Mouse (Mus musculus) adrenal gland, postnatal 10 days (tissue): Measurements from ENCODE around the gene Fam166a. TPM values are rescaled to one million over a fixed set of nuclear protein-coding genes. Genes with fewer than 3 reads are reported as not detected.

ENCODE experiments used
- DNase-seq: peaks from one replicate; pipeline ENCODE4 v3.0.0; 2021; ENCODE audit warnings: mixed read lengths
- total RNA-seq, 2 experiments: library from RNA; stranded (reverse); gene quantifications; 2 replicates each; pipeline ENCODE4 v1.2.3; 2021

The Fam166a gene
- total RNA-seq, 2 experiments from 2014 or later = not detected

DNA sequence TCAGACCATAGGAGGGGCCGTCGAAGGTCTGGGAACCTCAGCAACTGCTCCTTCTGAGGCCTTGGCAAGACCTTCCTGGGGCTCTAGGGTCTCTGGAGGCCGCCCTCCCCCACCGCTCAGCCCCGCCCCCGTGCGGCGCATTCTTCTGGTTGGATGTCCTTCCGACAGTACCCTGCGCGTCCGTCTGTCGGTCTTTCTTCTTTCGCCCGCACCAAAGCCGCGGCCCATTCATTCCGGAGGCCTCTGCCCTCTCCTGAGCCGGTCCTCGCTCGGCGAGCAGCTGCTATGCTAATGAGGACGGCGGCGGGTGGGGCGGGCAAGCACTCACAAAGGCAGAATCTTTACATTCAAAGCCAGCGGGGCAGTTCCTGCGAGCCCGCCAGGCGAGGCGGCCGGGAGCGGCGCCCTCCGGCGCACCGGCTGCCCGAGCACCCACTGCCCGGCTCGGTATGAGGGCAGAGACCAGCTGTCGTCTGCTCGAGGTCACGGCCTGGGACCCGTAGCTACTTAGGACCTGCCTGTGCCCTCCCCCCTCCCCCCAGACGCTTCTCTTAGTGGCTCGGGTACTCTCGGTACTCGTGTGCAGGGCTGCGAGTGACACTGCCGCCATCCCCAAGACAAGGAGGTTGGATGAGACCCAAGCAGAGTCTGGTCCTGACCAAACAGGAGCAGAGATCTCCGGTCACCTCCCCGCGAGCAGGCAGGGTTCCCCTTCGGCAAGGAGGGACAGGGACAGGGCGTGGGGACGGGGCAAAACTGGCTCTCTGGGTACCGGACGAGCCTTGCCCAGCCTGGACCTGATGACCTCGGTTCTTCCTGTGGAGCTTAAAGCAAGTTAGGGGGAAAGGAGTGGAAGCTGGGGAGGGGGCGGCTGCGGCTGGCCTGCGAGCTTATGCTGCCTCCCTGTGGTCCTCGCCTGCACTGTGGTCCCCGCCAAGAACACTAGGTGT, 32.6 kb upstream of the Fam166a start:
- peak; percentile 66 for DNase-seq

DNA sequence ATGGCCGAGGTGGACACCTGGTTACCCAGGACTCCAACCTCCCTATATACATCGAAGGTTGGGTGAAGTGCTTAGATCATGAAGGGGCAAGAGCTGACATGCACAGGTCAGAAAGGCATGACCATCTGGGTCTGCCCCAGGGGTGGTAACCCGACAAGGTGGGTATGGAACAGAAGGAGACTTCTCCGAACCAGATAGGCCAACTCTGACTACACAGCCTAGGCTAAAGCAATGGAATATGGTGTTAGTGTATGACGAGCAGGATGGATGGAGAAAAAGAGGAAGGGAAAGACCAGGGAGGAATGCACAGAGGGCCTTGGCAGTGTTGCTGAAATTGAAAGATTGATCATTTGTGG, 32.0 kb upstream of the Fam166a start:
- no peak for DNase-seq

DNA sequence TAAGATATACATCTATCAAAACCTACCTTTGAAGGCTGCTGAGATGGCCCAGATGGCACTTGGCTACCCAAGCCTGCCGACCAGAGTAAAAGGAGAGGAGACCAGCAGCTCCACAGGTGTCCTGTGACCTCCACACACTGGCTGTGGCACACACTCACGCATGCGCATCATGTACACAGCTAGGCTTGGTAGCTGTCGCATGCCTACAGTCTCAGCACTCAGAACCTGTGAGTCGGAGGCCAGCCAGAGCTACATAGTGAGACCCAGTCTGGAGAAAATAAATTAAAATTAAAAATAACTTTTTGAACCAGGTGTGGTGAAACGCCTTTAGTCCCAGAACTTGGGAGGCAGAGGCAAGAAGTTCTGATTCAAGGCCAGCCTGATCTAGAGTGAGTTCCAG, 30.7 kb upstream of the Fam166a start:
- DNase-seq = no peak

DNA sequence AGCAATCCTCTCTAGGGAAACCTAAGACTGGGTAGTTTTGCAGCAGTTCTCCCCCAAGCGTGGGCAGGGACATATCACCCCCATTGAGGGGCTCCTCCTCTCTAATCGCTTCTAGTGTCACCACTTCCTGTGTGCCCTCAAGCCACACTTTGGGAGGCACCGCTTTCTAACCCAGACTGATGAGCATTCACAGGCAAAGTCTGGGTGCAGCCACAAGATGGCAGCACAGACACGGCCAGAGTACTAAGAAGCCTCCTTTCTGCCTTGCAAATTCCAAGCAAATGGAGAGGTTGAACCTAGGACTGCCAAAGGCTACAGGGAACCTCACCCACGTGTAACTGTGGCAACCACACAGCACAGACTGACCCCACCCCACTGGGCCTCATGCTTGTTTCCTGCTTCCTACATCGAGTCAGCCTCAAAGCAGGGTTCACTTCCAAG, 25.2 kb upstream of the Fam166a start:
- peak; percentile 85 for DNase-seq

DNA sequence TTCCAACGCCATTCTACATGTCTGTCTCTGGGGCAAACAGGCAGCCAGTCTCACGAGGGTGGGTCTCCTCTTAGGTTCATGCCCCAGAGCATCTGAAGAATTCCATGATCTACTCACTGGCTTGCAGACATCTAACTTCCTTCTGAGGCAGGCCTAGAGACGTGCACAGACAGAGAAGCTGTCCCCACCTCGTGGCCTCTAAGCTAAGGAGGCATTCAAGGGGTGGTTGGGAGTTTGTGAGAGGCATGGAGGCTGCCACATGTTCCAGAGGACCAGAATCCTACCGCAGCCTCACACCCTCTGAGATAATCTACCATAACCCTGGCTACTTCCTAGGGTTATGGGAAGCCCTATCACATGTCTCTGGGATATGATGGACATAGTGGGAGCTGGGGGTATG, 24.5 kb upstream of the Fam166a start:
- no peak for DNase-seq

DNA sequence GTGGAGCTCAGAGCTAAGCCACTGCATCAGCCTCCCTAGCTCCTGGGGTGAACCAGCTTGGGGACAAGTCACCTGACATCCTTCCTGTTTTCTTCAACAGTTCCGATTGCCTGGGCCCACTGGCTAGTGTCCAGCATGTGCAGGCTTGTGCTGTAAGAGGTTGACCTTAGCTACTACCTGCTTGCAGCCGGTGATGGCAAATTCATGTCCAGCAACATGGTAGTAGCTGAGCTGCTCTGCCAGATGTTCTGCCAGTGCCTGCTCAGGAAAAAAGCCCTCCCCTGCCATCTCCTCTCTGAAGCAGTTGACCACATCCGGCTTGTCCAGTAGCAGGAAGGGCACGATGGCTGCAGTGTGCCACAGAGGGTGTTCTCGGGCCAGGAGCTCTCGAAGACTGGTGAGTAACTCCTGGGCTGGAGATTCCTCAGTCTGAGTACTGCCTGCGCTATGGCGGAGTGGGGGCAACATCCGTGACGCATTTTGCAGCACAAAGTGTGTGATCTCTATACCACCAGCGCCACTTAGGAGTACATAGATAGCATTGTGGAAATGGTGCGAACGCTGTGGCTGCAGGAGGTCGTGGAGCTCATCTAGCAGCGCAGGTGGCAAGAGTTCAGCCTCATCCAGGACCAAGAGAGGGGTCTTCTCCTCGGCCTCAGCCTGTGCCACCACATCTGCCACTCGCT, 23.9 kb upstream of the Fam166a start:
- DNase-seq = no peak

DNA sequence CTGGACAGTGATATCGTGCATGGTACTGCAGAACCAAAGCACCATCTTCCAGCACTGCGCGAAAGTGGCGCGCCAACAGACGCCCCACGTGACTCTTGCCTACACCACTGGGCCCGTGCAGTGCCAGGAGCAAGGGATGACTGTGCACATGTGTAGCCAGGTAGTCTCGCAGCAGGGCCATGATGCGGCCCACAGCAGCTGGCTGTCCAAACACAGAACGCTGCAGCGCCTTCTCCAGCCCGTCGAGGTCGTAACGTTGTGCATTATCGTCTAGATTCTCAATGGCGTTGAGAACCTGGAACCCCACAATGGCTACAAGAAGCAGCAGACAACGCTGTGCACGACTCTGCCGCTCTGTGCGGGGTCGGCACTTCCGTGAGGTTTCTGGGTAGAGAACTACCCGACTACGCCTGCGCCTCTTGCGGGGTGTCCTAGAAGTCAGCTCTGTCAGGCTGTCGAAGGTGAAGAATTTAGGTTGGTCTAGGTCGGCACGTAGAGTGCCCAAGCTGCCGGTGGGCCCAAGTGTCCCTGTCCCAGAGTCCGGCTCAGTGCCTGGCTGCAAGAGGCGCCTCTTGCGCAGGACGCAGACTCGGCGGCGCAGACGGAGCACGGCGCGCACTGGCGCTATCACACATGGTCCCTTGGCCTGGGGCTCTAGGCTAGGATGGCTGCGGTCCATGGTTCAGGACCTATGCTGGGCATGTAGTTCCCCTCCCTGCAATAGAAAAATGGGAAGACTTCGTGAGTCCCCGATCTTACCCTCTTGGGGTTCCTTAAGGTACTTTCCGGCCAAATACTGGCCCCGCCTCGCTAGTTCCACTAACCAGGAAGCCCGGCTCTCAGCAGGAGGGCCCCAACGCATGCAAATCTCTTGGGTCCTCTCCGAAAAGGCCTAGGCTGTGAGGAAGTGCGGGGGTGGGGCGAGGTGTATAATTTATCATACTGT, 23.1 kb upstream of the Fam166a start:
- peak; percentile 79 for DNase-seq

DNA sequence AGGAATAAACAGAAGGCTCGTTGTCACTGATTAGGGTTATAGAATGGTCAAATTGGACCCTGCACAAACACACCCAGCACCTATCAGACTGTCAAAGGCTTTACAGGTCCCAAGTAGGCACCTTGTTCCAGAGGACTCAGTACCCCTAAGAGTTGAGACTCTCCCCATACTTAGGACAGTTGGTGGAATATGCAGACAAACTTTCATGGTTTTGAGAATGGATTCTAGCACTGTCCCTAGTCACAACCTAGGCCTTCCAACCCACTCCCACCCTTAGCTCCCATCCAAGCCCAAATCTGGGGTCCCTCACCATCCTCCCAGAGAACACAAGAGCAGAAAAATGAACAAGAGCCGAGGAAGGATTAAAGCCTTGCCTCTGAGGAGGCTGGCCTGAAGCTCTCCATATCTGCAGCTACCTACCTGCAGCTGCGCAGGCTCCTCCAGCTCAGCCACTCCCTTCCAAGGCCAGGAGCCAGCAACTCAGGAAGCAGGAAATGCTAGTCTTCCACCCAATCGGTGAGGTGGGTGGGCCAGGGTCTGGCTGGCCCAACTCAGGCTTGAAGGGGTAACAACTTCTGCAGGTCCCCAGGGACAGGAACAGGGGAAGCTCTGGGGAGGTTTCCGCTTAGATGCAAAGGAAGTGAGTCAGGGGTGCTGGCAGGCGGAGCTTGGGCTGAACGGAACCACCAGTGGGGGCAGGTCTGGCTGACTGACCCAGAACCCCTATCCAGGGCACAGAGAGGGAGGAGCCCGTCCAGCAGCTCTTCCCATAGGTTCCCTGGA, 22.2 kb upstream of the Fam166a start, which contains the start of gene Tor4a:
Gene Tor4a, minus strand, starts transcription at position 715 of the 783 bp plus-strand sequence.
- DNase-seq = peak; percentile 87

DNA sequence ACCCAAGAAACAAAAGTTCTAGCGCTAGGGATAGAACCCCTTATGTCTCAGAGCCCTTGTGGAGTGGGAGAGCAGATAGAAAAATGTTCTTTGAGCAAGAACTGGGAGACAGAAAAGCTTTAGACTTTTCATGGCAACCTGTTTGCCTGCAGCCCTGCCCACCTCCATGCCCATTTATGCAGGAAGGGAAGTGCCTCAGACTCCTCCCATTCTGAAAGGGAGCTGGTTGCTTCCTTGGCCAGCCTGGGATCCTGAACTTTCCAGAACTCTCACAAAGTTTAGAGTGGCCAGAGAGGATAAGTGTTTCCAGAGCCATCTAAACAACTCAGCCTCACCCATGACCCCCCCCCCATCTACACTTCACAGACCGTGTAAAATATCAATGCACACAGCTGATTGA, 21.4 kb upstream of the Fam166a start:
- no peak for DNase-seq

DNA sequence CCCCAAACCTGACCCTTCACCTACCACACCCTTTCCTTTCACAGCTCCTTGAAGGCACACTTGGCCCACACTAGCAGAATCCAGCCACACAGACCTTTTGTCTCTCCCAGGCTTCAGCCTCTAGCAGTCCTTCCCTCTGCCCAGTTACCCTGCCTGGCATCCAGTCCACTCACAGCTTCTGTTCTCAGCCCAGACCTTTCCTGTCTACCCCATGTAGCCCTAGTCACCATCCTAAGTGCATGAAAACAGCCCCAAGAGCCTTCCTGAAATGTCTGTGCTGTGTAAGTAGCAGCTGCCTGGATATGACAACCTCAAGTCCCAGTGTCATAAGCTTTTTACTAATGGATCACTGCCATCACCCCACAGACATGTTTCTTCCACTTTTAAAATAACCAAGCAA, 20.6 kb upstream of the Fam166a start:
- DNase-seq = no peak

DNA sequence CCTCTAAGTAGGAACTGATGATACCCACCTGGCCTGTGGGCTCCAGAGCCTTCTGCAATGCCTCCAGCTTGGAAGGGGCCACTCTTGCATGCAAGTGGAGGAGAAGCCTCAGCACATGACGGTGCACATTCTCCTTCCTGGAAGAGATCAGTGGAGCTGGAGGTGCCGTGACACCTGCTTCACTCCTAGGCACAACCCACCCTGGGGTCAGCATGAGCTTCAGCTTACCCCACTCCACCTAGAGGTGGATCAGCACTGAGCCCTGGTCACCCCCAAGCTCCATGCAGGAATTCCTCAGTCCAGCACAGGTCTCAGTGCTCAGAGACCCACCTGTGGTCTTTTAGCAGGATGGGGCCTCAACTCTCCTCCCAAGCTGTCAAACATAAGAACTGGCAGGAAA, 17.9 kb upstream of the Fam166a start:
- no peak for DNase-seq

DNA sequence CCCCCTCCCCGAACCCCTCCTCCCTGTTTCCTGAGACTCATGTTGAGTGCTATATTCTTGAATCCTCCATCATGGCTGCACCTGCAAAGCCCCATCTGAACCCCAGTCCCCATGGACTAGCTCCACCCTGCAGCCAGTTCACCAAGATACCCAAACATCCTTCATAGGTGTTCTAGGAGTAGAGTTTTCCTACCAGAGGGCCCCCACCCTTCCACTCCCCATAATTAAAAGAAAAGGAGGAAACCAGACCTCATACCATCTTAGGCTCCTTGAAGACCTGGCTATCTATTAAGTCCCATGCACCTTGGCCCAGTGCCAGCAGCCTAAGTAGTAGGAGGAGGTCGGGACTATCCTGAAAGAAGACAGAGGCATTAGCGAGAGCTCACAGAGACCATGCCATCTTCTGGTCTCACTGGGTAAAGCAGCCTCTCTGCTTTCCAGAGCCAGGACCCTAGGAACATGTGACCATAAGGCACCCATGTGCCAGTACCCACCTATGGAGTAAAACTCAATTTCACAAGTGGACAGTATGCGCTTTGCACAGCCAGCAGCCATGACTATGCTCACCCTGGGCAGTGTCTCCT, 14.8 kb upstream of the Fam166a start:
- DNase-seq = no peak

DNA sequence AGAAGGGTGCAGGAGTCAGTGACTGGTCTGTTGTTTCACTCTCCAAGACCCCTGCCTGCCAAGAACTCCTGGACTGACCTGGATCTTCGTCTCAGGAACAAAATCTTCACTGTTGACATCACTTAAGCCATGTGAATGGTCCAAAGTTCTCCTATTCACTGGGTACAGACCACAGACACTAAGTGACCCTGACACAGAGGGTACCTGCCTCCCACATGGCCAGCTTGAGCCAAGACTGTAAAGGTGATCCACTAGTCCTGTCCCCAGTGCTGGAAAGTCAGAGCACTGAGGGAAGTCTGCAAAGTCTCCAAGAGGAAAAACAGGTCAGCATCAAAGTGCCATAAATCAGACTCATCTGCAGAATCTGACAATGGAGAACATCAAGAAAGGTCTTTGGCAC, 11.0 kb upstream of the Fam166a start:
- no peak for DNase-seq

DNA sequence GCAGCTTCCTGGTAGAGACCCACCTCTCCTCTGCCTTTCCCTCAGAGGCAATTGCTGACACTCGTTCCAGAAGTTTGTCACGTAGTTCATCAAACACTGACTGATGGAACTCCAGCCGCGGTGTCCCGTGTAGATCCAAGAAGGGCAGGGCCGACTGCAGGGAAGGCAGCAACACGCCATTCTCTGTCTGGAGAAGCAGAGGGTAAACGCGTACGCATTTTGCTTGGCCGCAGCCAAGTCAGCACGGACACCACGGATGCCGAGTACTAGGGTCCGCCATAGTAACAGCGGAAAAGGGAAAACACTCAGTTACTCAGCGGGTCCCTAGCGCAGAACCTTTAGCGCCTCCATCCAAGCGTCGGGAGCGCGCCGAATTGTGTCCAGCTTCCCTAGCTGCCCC, 7.9 kb upstream of the Fam166a start:
- no peak for DNase-seq

DNA sequence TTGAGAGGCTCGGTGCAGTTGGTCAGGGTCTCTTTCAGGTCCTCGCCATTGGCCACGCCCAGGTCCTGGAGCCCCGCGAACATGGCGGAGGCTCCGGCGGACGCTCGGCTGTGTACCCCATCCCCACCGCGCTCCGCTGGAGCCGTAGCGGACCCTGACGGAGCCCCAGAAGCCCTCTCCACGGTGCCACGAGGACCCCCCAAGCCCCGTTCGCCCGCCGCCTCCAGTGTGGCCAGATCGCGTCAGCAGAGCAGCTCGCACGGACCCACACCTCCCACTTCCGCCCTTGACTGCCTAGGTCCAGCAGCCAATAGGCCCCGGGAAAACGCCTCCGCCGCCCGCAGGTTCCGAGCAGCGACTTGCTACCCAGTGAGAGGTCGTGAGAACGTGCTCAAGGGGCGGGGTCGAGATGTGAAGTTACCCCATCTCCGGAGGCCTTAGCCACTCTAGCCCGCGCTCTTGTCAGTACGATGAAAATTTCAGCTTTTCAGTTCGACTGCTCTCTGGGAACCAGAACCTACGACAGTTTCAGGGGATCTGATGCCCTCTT, 7.3 kb upstream of the Fam166a start, which contains the start of gene Nelfb:
Gene Nelfb, minus strand, starts transcription at position 369 of the 550 bp plus-strand sequence.
- peak; percentile 94 for DNase-seq

DNA sequence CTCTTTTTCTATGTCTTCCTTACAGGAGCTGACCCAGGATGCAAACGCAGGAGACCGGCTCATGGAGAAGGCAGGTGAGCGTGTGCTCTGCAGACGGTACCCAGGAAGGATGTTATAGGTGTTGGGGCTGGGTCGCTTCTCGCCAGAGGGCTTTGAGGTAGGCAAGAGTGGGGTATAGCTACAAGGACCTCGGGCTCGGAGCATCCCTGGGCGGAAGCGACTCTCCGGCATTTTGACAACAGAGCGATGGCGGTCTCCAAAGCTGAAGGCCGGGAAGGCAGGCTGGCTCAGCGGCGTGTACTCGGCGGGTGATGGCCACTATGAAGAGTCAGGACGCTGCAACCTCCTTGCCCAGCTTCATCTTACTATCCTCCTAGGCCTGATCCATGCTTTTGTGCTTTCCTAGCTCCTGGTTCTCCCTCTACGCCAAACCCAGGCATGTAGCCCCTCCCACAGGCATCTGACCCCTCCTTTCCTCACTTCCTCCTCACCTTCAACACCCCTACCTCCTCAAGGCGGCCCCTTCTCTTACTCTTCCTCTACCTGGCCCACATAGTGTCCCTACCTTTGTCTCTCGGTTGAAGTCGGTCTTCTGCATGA, 5.2 kb upstream of the Fam166a start:
- DNase-seq = no peak

DNA sequence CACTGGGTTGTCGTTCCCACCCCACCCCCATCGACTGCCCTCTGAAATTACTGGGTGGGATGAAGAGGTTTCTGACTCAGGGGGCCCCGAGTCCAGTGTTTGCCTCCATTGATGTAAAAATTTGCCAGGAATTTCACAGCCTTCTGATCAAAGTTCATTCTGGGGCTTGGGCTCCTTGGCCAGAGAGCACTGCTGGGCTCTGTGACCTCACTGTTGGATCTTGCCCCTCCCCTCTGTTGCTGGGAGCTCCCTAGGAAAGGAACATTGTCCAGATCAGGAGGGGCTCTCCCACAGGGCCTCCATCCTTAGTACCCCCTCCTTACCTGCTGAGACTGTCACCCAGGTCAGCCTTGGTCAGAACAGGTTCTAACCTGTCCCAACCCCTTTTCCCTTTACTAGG, 4.1 kb upstream of the Fam166a start, which contains the start of gene Stpg3:
Gene Stpg3, minus strand, starts transcription at position 194 of the 400 bp plus-strand sequence.
- no peak for DNase-seq

DNA sequence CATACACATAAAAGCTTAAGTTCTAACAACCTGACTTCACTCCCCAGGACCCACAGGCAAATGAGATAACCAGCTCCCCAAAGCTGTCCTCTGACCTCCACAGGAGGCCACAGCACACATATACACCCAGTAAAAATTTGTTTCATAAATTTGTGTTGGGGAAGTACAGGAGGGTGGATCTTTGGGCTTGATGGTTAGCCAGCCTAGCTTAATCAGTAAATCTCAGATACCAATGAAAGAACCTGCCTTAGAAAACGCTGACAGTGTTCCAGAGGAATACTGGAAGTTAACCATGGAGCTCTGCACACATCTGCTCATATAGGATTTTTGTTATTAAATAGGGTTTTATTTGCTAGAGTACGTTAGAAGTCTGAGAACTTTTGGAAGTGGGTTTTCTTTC, 879 bp upstream of the Fam166a start:
- DNase-seq = no peak

DNA sequence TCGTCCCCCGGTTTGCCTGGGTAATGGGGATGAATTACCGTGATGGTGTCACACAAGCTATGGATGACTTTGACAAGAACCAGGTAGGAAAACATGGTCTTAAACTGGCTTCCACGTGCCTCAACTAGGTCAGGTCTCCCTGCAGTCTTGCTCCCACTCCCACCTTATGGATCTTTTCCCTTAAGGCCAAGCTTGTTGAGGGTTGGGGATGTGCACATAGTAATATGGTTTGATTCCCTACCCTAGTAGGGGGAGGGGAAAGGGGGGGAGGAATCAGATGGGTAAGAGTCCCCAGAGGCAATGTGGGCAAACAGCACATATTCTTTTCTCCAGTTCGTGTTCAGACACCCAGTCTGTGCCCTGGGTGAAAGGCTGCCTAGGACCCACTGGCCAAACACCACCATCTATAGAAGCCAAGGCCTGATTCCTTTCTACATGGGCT, 2.8 kb downstream of the Fam166a start:
- DNase-seq = no peak
